Mouse (Mus musculus) limb, embryonic 14.5 days (tissue): ENCODE measurements around the gene Gins3. TPM values are rescaled to one million over a fixed set of nuclear protein-coding genes. Genes with fewer than 3 reads are reported as not detected.

Source experiments
- ATAC-seq: fragments of 200-750 bp; cut with Nextera tagmentation; 2 replicates; pipeline ENCODE4 v1.8.0; 2017; ENCODE audit warnings: low read depth, moderate number of reproducible peaks, moderate TSS enrichment; ENCODE audit not compliant: low FRiP score
- DNase-seq: peaks from one replicate; pipeline ENCODE4 v3.0.0-alpha.2; 2015; ENCODE audit warnings: low spot score
- H3K27ac ChIP-seq: fragments of 300-500 bp; sonication (generic); replicated peaks from 2 replicates; pipeline ENCODE4 v1.5.1; 2014; ENCODE audit warnings: low read depth, mild to moderate bottlenecking, low read length, moderate library complexity, mixed read lengths
- H3K27me3 ChIP-seq: fragments of 300-500 bp; sonication (generic); 2 replicates; pipeline ENCODE4 v1.6.1; 2014; ENCODE audit warnings: low read length, mixed read lengths; ENCODE audit not compliant: control insufficient read depth, insufficient read depth
- H3K36me3 ChIP-seq: fragments of 300-500 bp; sonication (generic); 2 replicates; pipeline ENCODE4 v1.6.1; 2014; ENCODE audit warnings: mild to moderate bottlenecking, low read length, moderate library complexity, mixed read lengths; ENCODE audit not compliant: control insufficient read depth, insufficient read depth
- H3K4me1 ChIP-seq: fragments of 300-500 bp; sonication (generic); 2 replicates; pipeline ENCODE4 v1.6.1; 2014; ENCODE audit warnings: antibody characterized with exemption, low read length, mixed read lengths; ENCODE audit not compliant: control insufficient read depth, insufficient read depth
- H3K4me2 ChIP-seq: fragments of 300-500 bp; sonication (generic); replicated peaks from 2 replicates; pipeline ENCODE4 v1.6.1; 2014; ENCODE audit warnings: low read depth, mild to moderate bottlenecking, low read length, moderate library complexity; ENCODE audit not compliant: severe bottlenecking
- H3K4me3 ChIP-seq: fragments of 300-500 bp; sonication (generic); replicated peaks from 2 replicates; pipeline ENCODE4 v1.5.1; 2014; ENCODE audit warnings: low read length
- H3K9ac ChIP-seq: fragments of 300-500 bp; sonication (generic); 2 replicates; pipeline ENCODE4 v1.6.1; 2014; ENCODE audit warnings: mild to moderate bottlenecking, low read depth, low read length, moderate library complexity; ENCODE audit not compliant: severe bottlenecking
- H3K9me3 ChIP-seq: fragments of 300-500 bp; sonication (generic); 2 replicates; pipeline ENCODE4 v1.6.1; 2016; ENCODE audit warnings: low read length; ENCODE audit not compliant: control insufficient read depth
- POLR2A ChIP-seq: fragments of 200-500 bp; IDR thresholded peaks from 2 replicates; pipeline ENCODE4 v1.8.0; 2012; ENCODE audit warnings: inconsistent platforms, mild to moderate bottlenecking, moderate library complexity, borderline replicate concordance; ENCODE audit not compliant: insufficient read depth, insufficient read length; ENCODE audit errors: extremely low read depth
- WGBS: fragments of 180-500 bp; shearing (Covaris S2); extraction: QIAGEN DNeasy Blood & Tissue Kit; methylation state at CpG from one replicate; pipeline ENCODE4 v1.1.7; 2014; 5-methylcytosine and 5-hydroxymethylcytosine counted together
- polyA plus RNA-seq, 2 experiments: library from polyadenylated mRNA; depleted of rRNA in 1 of 2; stranded (reverse) in 1 of 2; unstranded in 1 of 2; fragments of >200 nt; fragmentation: Nextera tagmentation in 1 of 2; extraction: Ambion mirVana in 1 of 2; gene quantifications; 2 replicates each; pipeline versions ENCODE4 v1.2.1 to v1.2.3; 2012 to 2014

The Gins3 gene
- 8.9 and 11.1 TPM in 2 replicates for polyA plus RNA-seq (2012; rRNA removed)
- 19.1 and 21.7 TPM in 2 replicates for polyA plus RNA-seq (2014; fragmentation: Nextera tagmentation; extraction: Ambion mirVana)

- peak within 1 kb of the TSS; percentile 79 for H3K4me3 ChIP-seq
- peak within 1 kb of the TSS; percentile 68 for H3K4me2 ChIP-seq
- H3K36me3 ChIP-seq: no peaks in the 10 kb centered on the region
- H3K9me3 ChIP-seq: no peaks in the 10 kb centered on the region
- no peak for TF ChIP-seq POLR2A
- under 1% methylated on average over 48 of the region's 52 CpGs for WGBS
- DNase-seq: peak; percentile 93
- H3K27me3 ChIP-seq: no peaks in the 10 kb centered on the region
- ATAC-seq: peak; percentile 94
- H3K4me1 ChIP-seq: peaks cover 4% of the 10 kb centered on the region
- peak within 1 kb of the TSS; percentile 63 for H3K9ac ChIP-seq
- H3K27ac ChIP-seq: no peak within 1 kb of the TSS
These were observed at the start of gene Gins3 for GRCm38 (mm10) chr8:95633262-95634062. TSS of gene Gins3 (plus strand) at chr8:95633453.

DNA sequence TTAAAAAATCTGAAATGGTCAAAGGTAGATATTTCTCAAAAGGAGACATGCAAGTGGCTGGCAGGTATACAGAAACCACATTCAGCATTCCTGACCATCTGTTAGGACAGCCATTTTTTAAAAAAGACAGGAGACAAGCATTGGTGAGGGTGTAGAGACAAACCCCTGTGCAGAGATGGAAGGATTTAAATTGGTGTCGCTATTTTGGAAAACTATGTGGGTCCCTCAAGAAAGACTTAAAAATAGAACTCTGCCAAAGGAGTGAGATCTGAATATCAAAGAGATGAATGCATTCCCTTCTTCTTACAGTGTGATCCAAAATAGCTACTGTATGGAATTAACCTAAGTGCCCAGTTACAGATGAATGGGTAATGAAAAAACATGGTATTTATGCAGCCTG is 45.9 kb upstream of the Gins3 start:
- Histone ChIP-seq H3K9me3 (no peaks in the 10 kb centered on the region), H3K4me2 (no peak overlapping the region), H3K9ac (no peak overlapping the region), H3K36me3 (no peaks in the 10 kb centered on the region), H3K4me3 (no peak overlapping the region), H3K27ac (no peak overlapping the region), H3K27me3 (no peaks in the 10 kb centered on the region), H3K4me1 (no peaks in the 10 kb centered on the region)
- no peak for TF ChIP-seq POLR2A
- 85% methylated on average over 1 of the region's 1 CpGs for whole genome bisulfite sequencing
- ATAC-seq (no peak), DNase-seq (no peak)

DNA sequence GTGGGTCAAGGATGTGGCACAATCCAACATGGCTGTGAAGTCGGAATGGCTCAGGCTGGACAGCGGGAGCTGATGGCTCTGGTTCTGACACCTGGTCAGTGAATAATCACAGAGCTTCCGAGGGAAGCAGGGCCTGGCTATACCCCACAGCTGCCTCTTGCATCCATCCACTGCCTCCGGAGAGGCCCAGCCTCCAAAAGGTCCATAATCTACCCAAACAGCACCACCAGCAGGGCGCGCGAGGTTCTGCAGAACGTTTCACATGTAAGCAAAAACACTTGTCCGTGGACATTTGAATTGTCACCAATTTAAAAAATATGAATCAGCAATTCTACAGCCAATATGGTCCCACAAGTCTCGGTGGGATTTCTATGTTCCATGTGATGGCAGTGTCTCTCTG is 44.0 kb upstream of the Gins3 start:
- Histone ChIP-seq H3K27me3 (no peaks in the 10 kb centered on the region), H3K4me1 (no peaks in the 10 kb centered on the region), H3K36me3 (no peaks in the 10 kb centered on the region), H3K9me3 (no peaks in the 10 kb centered on the region), H3K4me3 (no peak overlapping the region), H3K27ac (no peak overlapping the region), H3K4me2 (no peak overlapping the region), H3K9ac (no peak overlapping the region)
- DNase-seq (no peak), ATAC-seq (no peak)
- 64% methylated on average over 10 of the region's 10 CpGs for WGBS
- no peak for TF ChIP-seq POLR2A

DNA sequence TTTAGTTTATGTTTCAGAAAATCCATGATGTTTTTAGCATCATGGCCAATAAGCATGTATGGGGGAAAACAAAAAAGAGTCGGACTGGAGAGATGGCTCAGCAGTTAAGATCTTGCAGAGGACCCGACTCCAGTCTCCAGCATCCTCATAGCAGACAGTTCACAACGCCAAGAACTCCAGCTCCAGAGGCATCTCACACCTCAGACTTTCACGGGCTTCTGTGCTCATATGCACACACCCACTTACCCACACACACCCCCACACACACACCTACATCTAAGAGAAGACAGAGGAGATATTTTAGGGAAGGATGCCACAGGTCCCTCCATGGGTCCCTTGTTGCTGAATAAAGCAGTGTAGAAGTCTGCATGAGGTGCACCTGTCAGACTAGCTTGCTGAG is 42.7 kb upstream of the Gins3 start:
- H3K27ac ChIP-seq: no peak overlapping the region
- no peaks in the 10 kb centered on the region for H3K4me1 ChIP-seq
- no peaks in the 10 kb centered on the region for H3K27me3 ChIP-seq
- no peak overlapping the region for H3K4me2 ChIP-seq
- H3K9ac ChIP-seq: no peak overlapping the region
- no peak overlapping the region for H3K4me3 ChIP-seq
- DNase-seq: no peak
- no peaks in the 10 kb centered on the region for H3K36me3 ChIP-seq
- no peaks in the 10 kb centered on the region for H3K9me3 ChIP-seq
- ATAC-seq: no peak
- TF ChIP-seq POLR2A: no peak
- WGBS: 72% methylated on average over 4 of the region's 4 CpGs

DNA sequence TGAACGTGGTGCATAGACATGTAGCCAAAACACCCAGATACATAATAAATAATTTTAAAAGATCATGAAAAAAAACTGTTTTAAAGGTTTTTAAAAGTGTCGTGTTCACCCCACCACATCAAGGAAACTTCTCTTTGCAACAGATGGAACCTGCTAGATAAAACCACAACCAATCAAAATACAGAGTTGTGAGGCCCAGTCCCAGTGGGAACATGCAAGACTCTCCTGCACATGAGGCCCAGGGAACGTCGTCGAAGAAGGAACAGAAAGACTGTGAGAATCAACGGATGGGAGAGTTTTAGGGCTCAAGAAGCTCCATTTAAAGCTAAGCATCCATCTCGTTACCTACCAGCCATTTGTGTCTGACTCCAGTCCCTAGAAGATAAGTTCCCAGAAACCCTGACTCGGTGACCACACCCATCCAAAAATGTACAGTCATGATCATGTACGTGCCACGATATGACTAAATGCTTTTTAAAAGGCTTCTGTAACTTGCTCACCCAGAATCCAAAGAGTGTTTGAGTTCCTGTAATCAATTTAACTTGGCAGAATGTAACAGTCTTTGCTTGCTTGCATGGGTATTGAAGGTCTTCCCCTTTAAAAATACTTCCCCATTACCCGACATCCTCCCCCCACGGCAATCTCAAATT is 41.0 kb upstream of the Gins3 start:
- ATAC-seq (no peak), DNase-seq (no peak)
- Histone ChIP-seq H3K27ac (no peak overlapping the region), H3K9ac (no peak overlapping the region), H3K36me3 (no peaks in the 10 kb centered on the region), H3K27me3 (no peaks in the 10 kb centered on the region), H3K4me2 (no peak overlapping the region), H3K4me3 (no peak overlapping the region), H3K4me1 (no peaks in the 10 kb centered on the region), H3K9me3 (no peaks in the 10 kb centered on the region)
- TF ChIP-seq POLR2A: no peak
- 83% methylated on average over 12 of the region's 12 CpGs for WGBS
